Mouse (Mus musculus) hematopoietic stem cell, adult 5-6 weeks (primary cell): ENCODE measurements at regions not wholly inside any gene's neighbourhood (a gene's known extent, or its start where the extent isn't known, plus 50 kb on each side); places are given as distances from the start of the nearest gene placed in this dataset.

Source experiments
- ATAC-seq, 2 experiments: fragments of 125-278 bp in 1 of 2; replicated peaks in 1 of 2; 2 replicates each; pipeline ENCODE4 v1.8.0; 2016 to 2017; ENCODE audit warnings: inconsistent platforms in 2 of 2, mild to moderate bottlenecking in 2 of 2, moderate number of reproducible peaks in 2 of 2, low read depth in 1 of 2, moderate TSS enrichment in 1 of 2; ENCODE audit not compliant: low FRiP score in 2 of 2, poor library complexity in 2 of 2, severe bottlenecking in 2 of 2, insufficient read depth in 1 of 2, low TSS enrichment in 1 of 2

DNA sequence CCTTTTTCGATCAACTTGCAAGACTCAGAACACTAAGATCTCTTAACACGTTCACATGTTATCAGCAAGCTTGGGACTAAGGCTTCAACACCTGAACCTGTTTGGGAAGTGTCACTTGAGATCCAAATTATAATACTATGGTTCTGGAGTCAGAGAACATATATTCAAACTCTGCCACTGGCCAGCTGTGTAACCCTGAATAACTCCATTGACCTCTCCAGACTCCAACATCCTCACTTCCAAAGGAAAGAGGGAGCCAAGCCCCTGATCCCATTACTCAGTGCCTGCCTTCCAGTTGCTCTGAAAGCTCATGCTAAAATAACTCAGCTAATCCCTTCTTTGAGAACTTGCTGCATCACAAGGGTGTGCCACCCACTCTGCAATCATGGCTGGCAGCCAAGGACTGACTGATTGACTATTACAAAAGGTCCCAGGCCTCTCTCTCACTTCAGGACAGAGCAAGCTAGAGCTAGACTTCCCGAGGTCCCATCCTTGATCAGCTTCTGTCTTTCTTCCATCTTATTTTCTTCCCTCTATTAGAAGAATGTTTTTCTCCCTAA, 58.8 kb upstream of the 9330182O14Rik start:
- no peak for ATAC-seq

DNA sequence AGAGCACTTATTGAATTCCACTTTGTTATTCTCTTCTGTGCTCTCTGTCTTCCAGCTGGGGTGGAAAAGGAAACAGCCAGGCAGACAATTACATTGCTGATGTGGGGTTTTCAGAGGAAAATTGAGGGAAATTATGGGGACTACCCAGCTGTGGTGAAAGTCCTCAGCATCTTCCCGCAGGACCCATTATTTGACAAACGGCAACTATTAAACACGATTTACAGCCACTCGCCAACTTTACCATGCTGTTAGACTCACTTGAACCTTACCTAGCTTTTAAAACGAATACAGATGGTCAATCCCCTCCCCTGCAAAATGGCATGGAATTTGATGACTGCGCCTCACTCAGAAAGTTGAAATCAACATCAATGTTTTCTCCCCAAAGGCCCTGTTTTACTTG, 54.3 kb upstream of the 9330182O14Rik start:
- ATAC-seq: no peak
